Mouse (Mus musculus) left cerebral cortex, postnatal 25 days (tissue): ENCODE measurements around the gene Hoxc6. TPM values are rescaled to one million over a fixed set of nuclear protein-coding genes. Genes with fewer than 3 reads are reported as not detected.

Experiments
- DNase-seq, 2 experiments: peaks; one replicate each; pipeline ENCODE4 v3.0.0; 2022; ENCODE audit warnings: low spot score in 2 of 2, mixed read lengths in 1 of 2
- intact Hi-C: fragments of 180-260 bp; cut with DNase I; formaldehyde crosslinking; loops from one replicate; pipeline ENCODE4 v1.15.1; 2025
- total RNA-seq, 2 experiments: library from RNA; stranded (reverse); gene quantifications; 2 replicates each; pipeline ENCODE4 v1.2.3; 2021

The Hoxc6 gene
- not detected for total RNA-seq

DNA sequence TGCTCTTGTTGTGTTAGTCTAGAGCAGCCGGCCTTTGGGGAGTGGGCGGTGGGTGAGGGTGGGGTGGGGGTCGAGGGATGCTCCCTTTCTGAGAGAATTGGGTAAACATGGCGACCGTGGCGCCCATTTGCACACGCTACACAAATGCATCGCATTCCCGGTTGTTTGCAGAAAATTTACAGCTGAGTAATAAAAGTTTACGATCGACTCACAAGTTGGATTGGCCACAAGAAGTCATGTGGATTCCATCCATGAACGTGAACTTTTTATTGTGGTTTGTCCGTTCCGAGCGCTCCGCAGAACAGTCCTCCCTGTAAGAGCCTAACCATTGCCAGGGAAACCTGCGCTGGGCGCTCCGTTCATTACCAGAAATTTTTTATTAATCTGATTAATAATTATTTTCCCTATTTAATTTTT, at the start of gene Hoxc6:
Gene Hoxc6 (plus strand): TSS at position 319 of the 417 bp plus-strand sequence.
- intact Hi-C loops = no loop called here
- DNase-seq = no peak

DNA sequence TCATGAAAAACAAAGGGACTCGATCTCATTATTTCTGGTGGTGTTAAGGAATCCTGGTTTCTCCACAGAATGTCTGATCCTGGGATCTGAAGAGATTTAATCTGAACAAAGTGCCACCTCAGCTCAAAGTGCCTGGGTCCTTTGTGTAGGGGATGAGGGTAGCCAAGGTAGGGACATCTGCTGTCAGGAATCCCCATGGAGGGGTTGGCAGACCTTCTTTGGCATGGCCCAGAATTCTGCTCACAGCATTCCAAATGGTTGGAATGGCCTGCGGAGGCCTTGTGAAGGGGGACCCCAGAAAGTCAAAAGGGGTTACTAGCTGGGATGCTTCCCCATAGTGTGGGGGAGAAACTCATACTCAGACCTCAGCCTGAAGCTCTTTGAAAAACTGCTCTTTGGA, 49.2 kb upstream of the Hoxc6 start:
- no peak for DNase-seq
- intact Hi-C loops = no loop called here

DNA sequence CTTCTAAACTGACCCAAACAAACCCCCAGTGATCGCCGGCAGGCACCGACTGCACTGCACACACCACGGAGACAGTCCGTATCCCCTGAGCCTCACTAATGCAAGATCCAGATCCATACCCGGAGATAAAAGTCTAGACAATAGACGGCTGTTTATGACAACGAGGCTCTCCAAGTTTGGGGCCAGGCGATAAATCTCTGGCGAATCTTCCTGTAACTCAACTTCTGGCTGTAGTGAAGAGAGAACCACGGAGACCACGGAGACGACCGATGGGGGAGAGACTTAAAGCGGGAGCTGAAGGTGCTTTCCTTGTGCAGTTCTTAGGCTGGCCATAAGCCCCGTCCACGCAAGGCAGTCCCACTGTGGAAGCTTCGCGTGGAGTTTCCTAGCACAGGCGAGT, 48.4 kb upstream of the Hoxc6 start:
- intact Hi-C loops = no loop called here
- DNase-seq = no peak

DNA sequence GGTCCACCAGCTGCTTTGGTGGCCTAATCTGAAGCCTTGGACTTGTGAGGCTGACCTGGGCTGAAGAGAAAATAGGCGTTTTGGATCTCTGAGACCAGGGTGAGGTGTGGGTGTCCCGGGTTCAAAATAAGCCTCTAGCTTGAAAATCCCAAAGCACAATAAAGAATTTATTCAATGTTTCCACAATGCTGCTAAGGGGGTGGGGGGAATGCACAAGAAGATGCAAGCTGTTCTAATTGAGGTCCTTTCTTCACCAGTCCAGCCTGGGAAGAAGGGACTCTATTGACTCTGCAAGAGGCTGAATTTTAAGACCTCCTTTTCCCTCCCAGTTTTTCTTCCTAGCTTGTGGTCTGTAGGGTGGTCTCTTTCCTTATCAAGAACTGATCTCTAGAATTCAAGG, 47.2 kb upstream of the Hoxc6 start:
- intact Hi-C loops = no loop called here
- no peak for DNase-seq

DNA sequence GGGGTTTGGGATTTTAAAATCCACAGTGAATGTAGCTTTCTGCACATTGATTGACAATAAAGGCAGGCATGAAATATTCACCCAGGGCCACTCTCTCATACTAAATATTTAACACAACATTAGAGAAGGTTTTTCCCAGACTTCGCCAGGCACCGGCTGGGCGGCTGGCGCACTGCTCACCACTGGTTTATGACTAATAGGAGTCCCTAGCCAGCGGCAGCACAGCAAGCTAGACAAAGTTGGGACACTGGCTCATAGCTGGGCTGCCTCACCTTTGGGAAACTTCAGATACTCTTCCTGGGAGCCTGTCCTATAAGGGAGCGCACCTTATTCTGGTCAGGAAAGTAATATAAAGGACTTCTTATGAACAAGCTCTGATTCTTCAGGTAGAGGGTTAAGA, 44.5 kb upstream of the Hoxc6 start:
- no peak for DNase-seq
- intact Hi-C loops = no loop called here

- intact Hi-C loops = no loop called here
These were observed 43.7 kb upstream of the Hoxc6 start, which contains the start of gene Hoxc11 for GRCm38 (mm10) chr15:102954192-102955006. Hoxc11 (plus strand) TSS chr15:102954427.

DNA sequence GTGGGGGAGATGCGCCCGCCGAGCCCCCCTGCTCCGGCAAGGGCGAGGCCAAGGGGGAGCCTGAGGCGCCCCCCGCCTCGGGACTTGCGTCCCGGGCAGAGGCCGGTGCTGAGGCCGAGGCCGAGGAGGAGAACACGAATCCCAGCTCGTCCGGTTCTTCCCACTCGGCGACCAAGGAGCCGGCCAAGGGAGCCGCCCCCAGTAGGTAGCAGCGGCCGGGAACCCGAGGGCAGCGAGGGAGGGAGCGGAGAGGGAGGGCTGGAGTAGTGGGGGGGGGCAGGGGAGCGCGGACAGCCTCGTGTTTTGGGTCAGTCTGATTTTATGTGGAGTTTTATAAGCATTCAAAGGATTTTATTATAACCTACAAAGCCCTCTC, 43.1 kb upstream of the Hoxc6 start:
- intact Hi-C loops = no loop called here
- no peak for DNase-seq

More at GRCm38 (mm10) chr15:102954192-102955006, 43.7 kb upstream of the Hoxc6 start, which contains the start of gene Hoxc11:
- no peak for DNase-seq

DNA sequence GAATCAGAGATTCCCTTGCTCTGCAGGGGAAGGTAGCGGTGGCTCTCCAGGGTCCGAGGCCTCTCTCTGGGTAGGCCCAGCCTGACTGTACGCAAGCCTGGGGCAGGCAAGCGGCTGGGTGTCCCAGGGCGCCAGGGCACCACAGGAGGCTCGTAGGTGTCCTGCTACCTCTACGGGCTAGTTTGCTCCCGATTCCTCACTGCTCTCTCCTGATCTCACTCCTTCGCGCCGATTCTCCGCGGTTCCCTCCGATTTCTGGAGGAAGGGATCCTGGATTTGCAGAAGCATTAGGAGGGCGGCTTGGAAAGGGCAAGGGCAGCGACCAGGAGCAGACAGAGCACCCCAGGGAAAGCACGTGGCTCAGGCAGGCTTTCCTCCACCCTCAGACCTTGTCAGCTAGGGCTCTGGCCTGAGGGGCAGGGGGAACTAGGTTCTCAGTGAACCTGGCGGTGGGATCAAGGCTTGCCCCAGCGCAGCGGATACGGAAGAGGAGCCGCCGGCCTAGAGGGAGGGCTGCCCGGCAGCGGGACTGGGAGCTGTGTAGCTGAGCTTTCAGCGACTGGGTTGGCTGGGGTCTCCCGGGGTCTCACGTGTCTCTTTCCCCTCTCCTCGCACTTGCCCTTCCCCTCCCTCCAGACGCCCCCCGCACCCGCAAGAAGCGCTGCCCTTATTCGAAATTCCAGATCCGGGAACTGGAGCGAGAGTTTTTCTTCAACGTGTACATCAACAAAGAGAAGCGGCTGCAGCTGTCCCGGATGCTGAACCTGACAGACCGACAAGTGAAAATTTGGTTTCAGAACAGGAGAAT, 42.0 kb upstream of the Hoxc6 start:
- DNase-seq = no peak
- intact Hi-C loops = no loop called here

- no peak for DNase-seq
- intact Hi-C loops = no loop called here
These were observed 41.2 kb upstream of the Hoxc6 start for GRCm38 (mm10) chr15:102956906-102957305.

DNA sequence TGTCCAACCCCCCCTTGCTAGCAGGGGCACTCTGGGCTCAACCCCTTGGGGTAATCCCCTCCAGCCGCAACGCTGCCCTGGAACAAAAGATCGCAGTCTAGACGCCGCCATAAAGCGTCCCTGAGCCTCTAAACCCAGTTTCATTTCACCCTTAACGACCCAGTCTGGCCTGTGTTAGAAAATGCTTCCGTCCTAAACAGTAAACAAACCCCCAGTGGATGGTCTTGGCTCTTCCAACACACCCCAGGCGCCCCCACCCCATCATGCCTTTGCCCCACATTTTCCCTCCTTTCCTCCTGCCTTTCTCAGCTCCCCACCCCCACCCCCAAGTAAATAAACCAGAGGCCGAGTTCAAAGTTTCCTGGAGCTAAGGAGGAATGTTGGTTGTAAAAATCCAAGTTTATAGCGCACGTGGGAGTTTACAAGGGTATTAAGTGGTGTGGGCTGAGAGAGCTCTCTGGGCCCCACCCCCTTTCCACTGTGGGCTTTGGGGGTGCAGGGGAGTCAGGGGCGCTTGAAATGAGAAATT, 38.3 kb upstream of the Hoxc6 start:
- intact Hi-C loops = no loop called here
- DNase-seq = no peak

- DNase-seq = no peak
These were observed 36.3 kb upstream of the Hoxc6 start for GRCm38 (mm10) chr15:102961728-102962127.

DNA sequence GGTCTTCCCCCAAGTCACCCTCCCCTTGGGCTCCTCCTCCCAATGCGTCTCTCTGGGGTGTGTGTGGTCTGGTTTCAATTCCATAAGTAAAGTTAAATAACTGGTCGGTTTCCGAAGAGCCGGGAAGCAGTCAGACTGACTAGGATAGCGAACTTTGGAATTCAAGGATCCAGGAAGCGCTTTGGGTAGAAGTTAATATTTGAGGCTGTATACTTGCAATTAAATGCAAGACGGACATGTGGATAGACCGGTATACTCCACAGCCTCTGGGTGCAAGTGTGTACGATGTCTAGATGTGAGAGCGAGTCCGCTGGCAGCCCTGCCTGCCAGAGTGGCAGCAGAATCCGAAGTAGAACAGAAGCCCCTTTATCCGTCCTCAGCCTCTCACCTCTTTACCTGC, 35.6 kb upstream of the Hoxc6 start:
- DNase-seq = no peak
- intact Hi-C loops = no loop called here

More at GRCm38 (mm10) chr15:102961728-102962127, 36.3 kb upstream of the Hoxc6 start:
- intact Hi-C loops = no loop called here

DNA sequence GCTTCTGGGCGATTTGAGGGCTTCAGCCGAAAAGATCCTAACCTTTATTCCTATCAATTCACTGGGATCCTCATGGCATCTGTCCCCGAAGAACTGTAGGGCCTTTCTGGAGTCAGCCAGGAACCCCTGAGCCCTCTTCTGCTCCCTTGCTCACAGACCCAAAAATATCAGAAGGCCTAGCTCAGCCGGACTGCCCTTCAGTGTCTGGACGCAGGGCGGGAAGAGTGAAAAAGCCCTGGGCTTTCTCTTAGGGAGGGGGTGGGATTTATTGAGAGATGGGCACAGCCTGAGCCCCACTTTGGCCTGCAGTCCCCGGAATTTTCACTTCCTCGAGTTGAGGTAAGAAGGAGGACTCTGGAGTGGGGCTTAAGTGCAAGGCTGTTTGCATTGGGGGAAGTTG, 34.8 kb upstream of the Hoxc6 start:
- no peak for DNase-seq
- intact Hi-C loops = no loop called here

DNA sequence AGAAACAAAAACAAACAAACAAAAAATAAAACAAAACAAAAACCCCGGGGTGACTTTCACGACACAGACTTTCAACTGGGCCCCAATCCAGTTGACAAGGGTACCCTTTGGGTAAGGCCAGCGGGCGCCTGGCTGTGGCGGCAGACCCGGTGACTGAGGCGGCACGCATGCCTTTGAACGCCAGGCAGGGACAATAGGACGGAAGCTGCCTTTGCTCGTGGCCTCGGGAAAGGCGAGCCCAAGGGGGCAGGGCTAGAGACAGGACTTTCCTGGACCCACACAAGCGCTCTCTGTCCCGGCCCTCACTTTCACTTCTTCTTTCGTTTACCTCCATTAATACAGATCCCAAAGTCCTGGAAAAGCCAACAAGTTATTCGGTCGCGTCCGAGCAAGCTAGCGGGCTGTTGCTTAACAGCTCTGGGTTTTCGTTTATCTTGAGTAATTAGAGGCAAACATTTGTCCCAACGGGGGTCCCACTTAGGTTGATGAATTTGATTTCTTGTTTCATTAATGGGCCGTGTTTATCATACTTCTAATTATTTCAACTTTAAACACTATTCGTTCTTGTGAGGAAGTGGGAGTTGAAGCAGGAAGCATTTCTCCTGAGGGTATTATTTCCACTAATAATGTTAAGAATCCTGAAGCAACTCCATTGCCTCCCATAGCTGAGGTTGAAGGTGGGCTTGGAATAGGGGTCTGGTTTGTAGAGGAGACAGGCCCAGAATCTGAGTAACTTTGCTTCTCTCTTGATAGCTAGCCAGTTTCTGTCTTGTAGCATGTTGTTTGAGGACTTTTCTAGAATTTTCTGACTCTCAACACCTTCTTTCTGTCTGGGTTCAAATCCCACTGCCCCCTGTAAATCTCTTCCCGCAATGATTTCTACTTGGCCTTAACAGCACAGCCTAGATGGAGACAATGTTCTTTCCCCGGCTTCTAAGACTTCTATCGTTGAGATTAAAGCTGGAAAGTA, 34.1 kb upstream of the Hoxc6 start:
- intact Hi-C loops = no loop called here
- no peak for DNase-seq

- intact Hi-C loops = no loop called here
- no peak for DNase-seq
These were observed 32.8 kb upstream of the Hoxc6 start for GRCm38 (mm10) chr15:102965003-102965891.

DNA sequence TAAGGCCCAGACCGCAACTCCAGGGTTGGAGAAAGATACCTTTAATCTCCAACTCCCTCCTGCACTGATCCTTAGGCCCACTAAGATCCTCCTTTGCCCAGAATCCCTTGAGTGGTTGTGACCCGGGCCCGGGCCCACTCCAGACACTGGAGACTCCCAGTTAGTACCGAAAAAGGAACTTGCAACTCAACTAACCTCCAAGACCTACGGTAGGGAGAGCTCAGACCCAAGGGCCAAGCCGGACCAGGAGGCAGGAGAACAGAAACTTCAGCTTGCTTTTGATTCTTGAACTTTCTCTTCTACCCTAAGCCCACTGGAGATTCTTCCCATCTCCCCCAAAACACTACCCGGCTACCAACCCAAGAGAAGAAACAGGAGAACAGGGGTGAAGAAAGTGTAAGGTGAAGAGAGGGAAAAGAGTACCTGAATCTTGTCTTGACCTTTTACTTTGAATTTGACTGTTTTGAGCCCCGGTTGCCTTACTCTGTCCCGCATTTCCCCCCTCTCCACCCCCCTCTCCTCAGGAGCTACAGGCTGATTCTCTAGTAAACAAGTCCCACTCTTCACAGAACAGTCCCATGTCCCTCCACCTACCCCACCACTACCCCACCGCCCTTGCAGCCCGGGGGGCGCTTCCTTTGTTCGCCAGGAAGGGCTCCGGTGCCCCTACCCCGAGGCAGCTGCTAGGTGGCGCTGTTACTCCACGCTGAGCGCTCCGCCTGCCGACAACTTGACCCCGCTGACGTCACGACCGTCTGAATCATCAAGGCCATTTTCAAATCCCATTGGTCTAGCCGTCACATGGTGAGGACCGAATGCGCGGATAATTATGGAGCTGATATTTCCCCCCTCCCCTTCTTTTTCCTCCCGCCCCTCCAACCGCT, 31.9 kb upstream of the Hoxc6 start:
- intact Hi-C loops = no loop called here
- no peak for DNase-seq

- DNase-seq = no peak
- intact Hi-C loops = no loop called here
These were observed 31.2 kb upstream of the Hoxc6 start, which contains the start of gene Hoxc10 for GRCm38 (mm10) chr15:102966776-102967311. Hoxc10 (plus strand) TSS chr15:102966796.

GRCm38 (mm10) chr15:102967312-102967510, 30.8 kb upstream of the Hoxc6 start, which contains the start of gene Hoxc5:
Hoxc5 (plus strand) TSS chr15:102967443.
- intact Hi-C loops = no loop called here

More at GRCm38 (mm10) chr15:102967312-102967510, 30.8 kb upstream of the Hoxc6 start, which contains the start of gene Hoxc5:
- no peak for DNase-seq
